Mouse (Mus musculus) retina, postnatal 7 days (tissue): ENCODE data around the gene Asf1b.
"Not testable (repeated sequence)": the region's sequence is repeated elsewhere in the genome, so short reads cannot be mapped to it uniquely, and the experiment has no call there.

Source experiments
- DNase-seq: peaks from one replicate; pipeline ENCODE4 v3.0.0-alpha.2; 2012; ENCODE audit warnings: low read depth, low spot score

Gene Asf1b

DNA sequence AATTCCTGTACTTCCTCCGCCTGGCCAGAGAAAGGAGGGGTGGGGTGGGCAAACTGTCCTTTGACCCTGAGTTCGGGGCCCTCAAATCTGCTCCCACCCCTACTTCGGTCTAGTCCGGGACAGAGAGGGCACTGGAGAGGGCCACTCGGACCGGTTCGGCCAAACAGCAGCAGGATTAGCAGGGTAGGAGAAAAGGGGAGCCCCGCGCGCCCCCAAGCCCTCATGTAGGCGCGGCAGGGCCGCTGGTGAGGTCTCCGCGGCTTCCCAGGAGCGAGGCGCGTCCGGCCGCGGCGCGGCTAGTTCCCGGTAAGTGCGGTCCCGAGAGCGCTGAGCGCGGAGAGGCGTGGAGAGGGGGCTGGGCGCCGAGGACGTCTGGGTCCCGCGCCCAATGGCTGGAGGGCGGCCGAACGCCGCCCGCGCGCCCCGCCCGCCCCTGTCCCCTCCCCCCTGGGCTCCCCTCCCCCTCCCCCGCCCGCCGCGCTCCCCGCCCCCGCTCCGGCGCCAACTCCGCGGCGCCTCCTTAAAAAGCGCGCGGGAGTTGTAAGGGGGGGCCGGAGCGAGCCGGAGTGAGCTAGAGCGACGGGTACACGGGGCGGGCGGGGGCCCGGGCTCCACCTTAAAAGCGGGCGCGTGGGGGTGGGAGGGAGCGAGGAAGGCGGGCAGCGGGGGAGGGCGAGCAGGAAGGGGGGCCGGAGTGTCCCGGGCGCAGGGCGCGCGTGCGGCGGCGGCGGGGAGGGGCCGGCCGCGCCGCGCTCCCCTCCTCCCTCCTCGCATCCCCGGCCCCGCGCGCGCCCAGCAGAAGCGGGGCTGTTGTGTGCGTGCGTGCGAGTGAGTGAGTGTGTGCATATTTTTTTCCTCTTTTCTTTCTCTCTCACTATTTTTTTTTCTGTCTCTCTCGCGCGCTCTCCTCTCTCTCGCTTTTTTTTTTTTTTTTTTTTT is 41.5 kb downstream of the Asf1b start:
- DNase-seq, result peak; percentile 65

DNA sequence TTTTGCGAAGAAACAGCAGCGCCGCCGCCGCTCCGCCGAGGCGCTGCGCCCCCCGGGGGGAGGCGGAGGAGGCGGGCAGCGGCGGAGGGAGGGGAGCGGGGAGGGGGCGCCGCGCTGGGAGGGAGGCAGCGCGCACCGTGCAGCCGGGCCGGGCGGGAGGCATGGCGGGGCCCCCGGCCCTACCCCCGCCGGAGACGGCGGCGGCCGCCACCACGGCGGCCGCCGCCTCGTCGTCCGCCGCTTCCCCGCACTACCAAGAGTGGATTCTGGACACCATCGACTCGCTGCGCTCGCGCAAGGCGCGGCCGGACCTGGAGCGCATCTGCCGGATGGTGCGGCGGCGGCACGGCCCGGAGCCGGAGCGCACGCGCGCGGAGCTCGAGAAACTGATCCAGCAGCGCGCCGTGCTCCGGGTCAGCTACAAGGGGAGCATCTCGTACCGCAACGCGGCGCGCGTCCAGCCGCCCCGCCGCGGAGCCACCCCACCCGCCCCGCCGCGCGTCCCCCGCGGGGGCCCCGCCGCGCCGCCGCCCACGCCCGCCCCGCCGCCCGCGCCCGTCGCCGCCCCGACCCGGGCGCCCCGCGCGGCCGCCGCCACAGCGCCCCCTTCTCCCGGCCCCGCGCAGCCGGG is 42.3 kb downstream of the Asf1b start, which contains the start of gene Samd1:
Gene Samd1, plus strand, starts transcription at position 162 of the 631 bp plus-strand sequence.
- DNase-seq, result no peak

DNA sequence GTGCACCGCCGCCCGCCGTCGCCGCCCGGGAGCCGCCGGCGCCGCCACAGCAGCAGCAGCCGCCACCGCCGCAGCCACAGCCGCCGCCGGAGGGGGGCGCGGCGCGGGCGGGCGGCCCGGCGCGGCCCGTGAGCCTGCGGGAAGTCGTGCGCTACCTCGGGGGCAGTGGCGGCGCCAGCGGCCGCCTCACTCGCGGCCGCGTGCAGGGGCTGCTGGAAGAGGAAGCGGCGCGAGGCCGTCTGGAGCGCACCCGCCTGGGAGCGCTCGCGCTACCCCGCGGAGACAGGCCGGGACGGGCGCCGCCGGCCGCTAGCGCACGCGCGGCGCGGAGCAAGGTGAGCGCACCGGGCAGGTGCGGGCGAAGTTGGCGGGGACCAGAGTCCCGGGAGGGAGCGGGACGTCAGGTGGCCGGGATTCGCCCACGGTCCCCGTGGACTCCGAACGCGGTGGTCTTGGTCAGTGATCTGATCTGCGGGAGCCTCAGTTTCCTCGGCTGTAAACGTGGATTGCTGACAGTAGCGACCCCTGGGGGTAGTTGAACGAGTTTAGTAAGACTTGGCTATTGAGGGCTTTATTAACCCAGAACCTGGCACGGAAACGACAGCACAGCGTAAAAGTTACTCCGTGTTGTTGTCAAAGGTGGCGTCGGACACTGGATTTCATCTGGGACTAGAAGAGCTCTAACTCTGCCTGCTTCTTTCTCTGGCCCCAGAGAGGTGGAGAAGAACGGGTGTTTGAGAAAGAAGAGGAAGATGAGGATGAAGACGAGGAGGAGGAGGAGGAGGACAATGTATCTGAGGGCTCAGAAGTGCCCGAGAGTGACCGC is 43.1 kb downstream of the Asf1b start:
- no peak for DNase-seq

DNA sequence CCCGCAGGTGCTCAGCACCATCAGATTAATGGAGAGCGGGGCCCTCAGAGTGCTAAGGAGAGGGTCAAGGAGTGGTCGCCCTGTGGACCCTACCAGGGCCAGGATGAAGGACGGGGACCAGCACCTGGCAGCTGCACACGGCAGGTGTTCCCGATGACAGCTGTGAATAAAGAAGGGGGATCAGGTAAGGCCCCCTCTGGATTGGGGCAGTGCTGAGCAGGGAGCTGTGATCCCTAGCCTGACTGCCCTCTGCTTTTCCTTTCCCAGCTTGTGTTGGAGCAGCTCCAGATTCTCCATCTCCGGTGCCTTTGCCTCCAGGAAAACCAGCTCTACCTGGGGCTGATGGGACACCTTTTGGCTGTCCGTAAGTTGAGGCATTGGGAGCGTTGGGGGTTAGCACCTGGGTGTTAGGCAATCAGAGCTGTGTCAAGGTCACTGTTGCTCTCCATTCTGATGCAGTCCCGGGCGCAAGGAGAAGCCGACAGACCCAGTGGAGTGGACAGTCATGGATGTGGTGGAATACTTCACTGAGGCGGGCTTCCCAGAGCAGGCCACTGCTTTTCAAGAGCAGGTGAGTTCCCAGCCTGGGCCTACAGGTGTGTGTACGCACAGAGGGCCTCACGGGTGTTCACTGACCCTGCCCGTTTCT is 43.9 kb downstream of the Asf1b start:
- DNase-seq, result no peak

DNA sequence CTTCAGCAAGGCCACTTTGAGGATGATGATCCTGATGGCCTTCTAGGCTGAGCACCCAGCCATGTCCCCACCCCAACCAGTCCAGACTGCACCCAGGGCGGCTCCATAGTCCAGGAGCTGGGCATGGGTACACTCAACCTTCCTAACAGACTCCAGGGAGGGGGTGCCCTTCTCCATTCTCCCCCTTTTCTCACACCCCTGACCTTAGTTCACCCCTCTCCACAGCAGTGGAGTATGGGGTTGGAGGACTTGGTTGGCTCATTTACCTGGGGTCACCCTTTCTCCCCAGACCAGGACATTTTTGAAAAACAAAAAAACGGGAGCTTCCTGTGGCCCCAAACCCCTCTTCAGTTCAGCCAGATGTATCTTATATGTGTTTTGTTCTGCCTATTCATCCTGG is 44.5 kb downstream of the Asf1b start:
- no peak for DNase-seq

DNA sequence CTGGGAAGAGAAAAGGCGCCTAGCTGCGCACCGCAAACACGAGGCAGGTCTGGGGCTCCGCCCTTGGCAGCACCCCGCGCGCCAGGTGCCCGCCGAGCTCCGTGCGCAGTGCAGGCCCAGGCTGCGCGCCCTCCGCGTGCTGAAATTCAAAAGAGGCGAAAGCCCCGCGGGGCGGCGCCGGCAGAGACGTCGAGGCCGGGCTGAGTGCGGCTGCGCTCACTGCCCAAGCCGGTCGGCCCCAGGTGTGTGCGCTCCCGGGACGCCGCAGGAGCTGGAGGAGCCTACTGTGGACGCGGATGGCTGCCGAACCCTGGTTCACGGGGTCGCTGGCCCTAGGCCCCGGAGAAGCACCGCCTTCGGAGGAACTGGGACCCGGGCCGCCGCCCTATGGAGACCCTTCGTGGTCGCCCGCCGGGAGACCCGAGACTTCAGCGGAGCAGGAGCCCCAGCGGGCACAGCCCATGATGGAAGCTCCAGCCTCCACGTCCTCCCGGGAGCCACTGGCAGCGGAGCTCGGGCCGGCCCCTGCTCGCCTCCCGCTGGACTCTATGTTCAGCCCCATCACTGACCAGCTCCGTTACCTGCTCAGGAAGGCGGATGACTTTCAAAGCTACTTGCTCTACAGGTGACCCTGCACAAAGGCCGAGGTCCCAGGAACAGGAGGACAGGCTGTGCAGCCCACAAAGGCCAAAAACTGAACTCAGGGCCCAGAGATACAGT is 46.1 kb downstream of the Asf1b start, which contains the start of gene 1700067K01Rik:
Gene 1700067K01Rik, plus strand, starts transcription at position 222 of the 720 bp plus-strand sequence.
- no peak for DNase-seq

DNA sequence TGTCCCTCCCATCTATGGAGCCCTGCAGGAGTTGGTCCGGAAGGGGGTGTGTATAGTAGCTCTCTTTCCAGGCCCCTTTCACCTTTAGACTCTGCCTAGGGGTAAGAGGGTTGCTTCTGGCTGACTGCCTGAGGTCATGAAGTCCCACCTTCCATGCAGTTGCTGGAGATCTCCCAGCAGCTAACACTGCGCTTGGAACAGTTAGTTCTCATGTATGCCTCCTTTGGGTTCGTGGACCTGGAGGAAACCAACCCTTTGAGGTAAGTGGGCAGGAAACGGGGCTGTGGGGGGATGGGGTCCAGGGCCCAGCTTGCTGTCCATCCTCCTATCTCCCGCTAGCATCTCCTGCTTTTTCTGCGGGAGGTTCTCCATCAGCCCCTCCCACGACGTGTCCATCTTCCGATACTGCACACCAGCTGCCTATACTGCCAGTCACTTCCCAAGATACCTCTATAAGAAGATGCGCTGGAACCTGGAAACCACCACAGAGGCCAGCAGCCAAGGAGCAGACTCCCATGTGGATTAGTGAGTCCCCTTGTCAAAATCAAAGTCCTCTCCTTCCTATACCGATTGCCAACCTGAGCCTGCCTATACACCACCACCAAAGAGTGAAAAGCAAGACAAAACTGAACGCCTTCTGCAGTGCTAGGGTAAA is 47.8 kb downstream of the Asf1b start:
- DNase-seq, result no peak

DNA sequence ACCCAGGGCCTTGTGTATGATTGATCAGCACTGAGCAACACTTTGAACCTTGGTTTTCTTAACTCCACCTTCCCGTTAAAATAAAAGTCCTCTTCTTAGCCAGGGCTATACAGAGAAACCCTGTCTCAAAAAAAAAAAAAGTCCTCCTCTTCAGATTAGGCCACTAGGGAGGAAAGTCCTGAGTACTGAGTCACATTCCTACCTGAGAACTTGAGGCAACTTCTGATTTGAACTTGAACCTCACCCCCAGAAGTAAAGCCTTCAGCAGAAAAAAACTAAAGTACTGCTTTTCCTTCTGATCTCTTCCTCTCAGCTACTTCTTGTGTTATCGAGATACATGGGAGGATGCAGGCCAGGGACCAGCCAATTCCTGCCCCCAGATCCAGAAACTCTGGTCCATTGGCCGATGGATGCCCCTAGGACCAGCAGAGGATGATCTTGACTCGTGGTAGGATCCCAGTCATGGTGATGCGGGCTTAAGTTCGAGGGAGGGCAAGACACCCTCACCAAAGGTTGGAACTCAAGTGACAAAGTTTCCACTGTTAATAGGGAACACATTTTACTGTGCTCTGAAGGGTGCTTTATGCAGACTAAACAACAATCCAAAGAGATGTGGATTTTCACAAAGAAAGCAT is 48.4 kb downstream of the Asf1b start:
- DNase-seq, result no peak

DNA sequence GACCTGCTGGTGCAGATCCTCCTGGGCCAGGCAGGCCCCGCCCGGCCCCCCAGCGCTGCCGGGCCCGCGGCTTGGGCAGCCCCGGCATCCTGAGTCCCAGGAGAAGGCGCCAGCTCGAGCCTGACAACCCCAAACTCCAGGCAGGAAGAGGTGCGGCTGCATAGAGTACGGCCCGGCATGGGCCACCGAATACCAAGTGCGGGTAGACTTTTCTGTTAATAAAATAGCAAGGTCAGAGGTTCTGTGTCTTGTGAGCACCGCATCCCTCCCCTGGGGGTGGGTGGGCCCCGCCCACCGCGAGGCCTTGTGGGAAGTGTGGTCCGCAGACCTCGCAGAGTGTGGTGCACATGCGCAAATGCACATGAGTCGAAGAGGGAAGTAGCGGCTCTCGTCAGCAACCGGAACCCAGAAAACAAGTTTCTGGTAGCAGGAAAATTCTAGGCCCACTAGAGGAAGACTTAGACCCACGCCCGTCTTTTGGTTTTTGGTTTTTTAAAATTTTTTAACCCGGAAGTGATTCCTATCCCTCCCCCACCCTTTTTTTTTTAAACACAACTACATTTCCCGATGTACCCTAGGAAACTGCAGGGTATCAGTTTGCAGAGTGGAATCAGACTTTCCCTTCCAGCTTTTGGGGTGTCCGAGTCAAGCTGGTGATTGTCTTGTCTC is 49.4 kb downstream of the Asf1b start:
- DNase-seq, result peak; percentile 79

DNA sequence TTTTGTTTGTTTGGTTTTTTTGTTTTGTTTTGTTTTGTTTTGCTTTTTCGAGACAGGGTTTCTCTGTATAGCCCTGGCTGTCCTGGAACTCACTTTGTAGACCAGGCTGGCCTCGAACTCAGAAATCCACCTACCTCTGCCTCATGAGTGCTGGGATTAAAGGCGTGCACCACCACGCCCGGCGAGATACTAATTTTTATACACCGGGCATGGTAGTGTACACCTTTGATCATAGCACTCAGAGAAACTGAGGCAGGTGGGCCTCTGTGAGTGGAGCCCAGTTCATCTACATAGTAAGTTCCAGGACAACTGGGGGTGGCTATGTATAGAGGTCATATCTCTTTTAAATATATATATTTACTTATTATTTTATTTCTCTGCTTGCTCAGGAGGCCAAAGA is 50.2 kb downstream of the Asf1b start:
- not testable (repeated sequence) for DNase-seq

DNA sequence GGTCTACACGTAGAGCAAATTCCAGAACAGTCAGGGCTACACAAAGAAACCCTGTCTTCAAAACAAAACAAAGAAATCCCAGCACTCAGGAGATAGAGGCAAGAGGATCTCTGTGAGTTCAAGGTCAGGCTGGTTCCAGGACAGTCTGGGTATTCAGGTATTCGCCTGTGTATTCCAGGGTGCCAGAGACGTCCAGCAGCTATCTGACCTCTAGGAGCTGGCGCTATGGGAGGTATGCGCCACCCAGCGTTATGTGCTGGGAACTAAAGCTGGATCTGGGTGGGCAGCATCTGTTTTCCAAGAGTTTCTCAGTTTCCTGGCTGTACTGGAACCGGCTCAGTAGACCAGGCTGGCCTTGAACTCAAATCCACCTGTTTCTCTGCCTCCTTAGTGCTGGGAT is 53.1 kb downstream of the Asf1b start:
- no peak for DNase-seq

DNA sequence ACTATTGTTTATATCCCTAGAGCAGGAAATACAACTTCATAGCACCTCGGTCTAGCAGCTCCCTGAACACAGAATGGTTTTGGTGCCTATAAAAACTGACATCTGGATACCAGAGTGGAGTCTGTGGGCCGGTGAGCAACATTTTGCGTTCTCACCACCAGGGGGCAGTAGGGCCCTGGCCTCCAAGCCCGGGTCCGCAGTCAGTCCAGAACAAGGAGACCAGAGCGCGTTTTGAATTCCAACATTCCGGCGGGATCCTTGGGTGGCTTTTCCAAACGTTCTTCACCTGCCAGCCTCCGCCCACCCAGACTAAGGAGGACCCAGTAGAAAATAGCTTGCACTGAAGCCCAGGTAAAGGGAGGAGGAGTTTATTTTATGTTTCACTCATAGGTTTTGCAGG is 54.6 kb downstream of the Asf1b start:
- DNase-seq, result peak; percentile 73

DNA sequence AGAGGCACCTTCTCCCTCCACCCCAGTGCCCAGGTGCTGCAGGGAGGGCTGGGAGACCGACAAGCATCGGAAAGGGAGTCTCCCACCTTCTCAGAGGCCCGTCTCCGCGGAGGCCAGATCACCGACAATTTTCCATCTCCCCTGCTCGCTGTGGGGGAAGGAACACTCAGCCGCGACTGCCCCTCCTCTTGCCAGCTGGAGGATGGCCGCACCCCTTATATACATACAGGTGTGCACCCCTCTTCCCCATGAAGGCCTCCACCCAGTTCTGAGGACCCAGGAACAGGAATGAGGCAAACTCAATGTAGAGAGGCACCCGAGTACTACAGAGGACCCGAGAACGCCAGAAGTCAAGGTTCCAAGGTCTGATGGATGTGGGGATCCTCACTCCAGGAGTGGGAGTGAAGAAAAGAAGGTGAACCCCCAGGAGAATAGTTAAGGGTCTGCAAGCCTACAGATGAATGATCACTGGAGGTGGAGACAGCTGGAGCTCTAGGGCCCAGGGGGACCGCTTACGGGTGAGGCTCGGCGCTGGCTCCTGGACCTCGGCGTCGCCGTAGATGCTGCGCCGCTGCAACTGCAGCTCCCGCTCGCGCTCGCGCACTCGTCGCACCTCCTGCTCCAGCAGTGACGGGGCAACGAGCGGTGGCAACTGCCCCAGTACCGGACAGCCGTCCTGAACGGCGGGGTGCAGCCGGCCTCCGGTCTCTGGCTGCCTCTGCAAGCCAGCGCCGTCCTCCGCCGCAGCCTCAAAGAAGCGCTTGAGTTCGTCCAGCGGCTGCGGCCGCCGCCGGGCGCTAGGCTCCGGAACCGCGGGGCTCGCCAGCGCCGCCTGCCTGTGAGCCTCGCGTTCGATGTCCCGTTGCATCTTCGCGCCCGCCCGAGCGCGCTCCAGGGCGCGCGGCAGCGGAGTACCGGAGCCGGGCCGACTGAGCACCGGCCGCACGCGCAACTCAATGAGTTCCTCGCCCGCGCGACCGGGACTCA is 55.6 kb downstream of the Asf1b start:
- DNase-seq, result peak; percentile 59

DNA sequence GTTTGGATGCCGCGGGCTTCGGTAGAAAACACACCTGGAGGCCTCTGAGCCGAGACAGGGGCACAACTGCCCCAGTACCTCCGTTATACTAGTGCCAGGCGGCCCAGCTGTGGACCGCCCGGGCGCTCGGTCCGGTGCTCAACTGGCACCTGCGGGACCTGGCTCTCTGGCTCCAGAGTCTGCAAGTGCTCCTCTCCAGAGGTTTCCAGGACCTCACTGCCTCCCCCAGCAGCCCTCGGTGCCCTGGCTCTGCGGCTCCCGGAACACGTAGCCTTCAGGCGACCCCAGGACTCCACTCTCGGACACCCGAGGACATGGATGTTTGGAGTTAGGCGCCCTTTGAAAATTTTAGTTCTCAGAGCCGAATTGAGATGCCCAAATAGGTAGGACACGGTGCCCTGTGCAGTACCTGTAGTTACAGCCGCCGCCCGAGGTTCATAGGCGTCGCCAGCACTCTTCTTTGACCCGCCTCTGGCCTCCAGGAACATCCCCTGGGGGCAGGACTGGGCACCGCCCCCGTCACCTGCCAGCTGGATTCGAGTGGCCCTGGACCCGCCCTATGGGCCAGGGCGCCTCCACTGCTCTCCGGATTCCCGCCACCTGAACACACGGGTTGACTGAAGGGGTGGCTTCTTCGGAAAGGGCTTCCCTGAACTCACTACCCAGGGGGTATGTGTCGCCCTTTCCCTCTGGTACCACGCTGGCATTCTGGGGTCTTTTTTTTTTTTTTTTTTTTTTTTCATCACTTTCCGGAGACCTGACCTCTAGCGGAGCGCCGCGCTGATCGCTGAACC is 56.6 kb downstream of the Asf1b start, which contains the start of gene 2210011C24Rik:
Gene 2210011C24Rik, minus strand, starts transcription at position 467 of the 794 bp plus-strand sequence.
- DNase-seq, result no peak

DNA sequence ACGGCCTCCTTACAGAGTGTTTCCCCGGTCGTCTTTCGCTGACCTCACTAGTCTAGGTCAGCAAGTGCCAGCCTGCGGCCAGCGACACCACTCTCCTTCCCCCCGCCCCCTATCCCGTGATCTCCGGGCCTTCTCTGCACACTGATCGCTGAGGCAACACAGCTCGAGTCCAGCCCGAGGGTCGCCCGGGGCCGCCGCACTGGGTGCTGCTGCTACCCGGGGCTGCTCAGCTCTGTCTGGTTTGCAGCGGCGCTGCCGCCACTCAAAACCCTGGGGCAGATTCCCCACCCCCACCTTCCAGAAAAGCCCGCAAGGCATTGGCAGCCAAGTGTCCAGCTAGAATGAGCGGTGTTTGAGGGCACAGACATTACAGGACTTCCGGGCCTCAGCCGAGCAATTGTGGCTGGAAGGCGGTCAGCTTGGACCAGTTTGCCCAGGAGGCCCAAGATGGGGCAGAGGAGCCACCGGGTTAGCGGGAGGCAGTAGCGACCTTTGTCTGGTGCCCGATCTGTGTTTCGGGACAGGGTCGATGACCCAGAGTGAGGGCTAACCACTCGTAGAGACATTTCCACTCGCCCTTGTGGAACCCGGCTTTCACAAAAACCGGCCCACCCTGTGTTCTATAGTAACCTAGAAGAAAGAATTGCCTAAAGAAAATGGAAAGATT is 57.3 kb downstream of the Asf1b start:
- DNase-seq, result no peak

DNA sequence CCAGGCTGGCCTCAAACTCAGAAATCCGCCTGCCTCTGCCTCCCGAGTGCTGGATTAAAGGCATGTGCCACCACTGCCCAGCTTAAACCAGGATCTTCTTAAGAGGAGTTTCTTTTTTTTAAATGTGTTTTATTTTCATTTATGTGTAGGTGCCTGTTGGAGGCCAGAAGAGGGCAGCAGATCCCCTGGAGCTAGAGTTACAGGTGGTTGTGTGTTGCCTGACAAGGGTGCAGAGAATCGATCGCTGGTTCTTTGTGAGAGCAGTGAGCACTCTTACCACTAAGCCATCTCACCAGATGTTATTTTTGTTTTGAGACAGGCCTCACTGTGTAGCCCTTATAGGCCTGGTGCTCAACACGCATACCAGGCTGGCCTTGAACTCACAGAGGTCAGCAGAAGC is 60.5 kb downstream of the Asf1b start:
- no peak for DNase-seq
